Mouse (Mus musculus) brown adipose tissue, adult 24 weeks (tissue): Measurements from ENCODE around the gene Hsd17b13. TPM values are rescaled to one million over a fixed set of nuclear protein-coding genes. Genes with fewer than 3 reads are reported as not detected.

Experiments
- H3K27ac ChIP-seq: fragments of 200-500 bp; replicated peaks from 2 replicates; pipeline ENCODE4 v1.5.1; 2012; ENCODE audit warnings: low read depth, mild to moderate bottlenecking, low read length
- H3K4me1 ChIP-seq: fragments of 200-500 bp; 2 replicates; pipeline ENCODE4 v1.6.1; 2012; ENCODE audit warnings: low read length, mixed read lengths; ENCODE audit not compliant: control insufficient read depth, insufficient read depth, insufficient read length
- H3K4me3 ChIP-seq: fragments of 200-500 bp; 2 replicates; pipeline ENCODE4 v1.5.1; 2012; ENCODE audit warnings: low read depth, mild to moderate bottlenecking, low read length, moderate library complexity; ENCODE audit not compliant: insufficient read depth
- polyA plus RNA-seq: library from polyadenylated mRNA; stranded (reverse); fragments of >200 nt; gene quantifications from 2 replicates; pipeline ENCODE4 v1.2.4, GENCODE M21; 2012; ENCODE audit not compliant: missing spikeins, insufficient read depth, insufficient read length

Hsd17b13 gene
- polyA plus RNA-seq, 1 experiment = 0.91 TPM

DNA sequence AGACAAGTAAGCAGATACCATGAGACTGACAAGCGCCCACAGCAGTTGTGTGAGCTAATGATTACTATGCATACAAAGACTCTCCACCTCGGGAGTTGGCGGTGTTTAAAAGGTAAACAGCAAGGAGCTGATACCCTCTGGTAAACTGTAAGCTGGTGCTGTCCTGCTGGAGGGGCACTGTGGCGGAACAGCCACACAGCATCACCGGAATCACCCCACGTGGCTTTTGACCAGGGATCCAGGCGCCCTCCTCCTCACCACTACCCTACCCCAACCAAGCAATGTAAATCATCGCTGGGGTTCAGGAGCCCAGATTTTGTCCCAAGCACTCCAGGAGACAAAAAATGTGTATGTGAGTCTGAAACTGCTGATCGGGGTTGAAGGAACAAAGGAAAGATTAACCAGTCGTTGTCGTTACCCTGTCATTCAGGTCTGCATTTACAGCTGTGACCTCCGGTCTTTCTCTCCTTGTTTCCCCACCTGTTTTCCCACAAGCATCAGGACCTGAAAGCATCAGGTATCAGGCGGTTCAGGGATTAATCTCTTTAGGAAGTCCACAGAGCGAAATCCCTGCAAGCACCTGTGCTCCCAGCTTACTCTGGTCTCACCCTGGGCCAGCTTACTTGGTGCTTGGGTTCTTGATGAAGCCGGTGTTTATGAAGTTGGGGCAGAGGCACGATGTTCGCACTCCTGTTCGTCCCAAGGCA, 25.5 kb upstream of the Hsd17b13 start:
- H3K4me3 ChIP-seq = no peak overlapping the region
- peaks cover 3% of the 10 kb centered on the region; the same call in 1 of the 2 replicates for H3K4me1 ChIP-seq
- no peak overlapping the region for H3K27ac ChIP-seq

DNA sequence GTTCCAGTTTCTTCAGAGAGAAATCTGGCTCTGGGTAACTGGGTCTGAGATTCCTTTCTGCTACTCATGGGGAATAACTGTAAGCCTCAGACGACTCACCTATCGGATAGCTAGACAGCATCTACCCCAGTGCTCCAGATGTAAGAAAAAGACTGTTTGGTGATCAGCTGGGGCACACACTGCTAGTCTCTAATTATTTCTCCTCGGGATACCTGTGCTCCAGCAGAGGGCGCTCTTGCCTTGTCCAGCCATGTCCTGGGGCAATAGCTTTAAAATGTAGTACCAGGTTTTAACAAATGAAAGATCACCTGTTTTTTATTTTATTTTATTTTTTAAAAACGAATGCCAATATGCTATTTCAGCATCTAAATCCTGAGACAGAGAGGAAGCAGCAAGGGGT, 22.5 kb upstream of the Hsd17b13 start:
- Histone ChIP-seq H3K4me3 (no peak overlapping the region), H3K4me1 (peaks cover 3% of the 10 kb centered on the region; the same call in 1 of the 2 replicates)

DNA sequence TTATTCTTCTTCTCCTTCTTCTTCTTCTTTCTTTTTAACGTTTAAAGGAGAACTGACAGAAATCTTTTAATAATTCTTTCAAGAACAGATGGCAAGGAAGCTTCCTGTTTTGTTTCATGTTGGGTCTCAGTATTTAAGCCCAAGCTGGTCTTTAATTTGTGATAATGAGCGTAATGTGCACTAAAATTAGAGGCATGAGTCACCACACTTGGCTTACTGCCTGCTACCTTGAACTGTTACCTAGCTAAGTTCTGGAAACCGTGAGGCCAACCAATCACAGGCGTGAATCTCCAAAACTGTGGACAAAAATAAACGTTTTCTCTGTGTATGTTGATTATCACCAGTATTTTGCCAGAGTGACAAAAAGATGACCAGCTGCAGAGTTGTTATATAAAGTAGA, 21.5 kb upstream of the Hsd17b13 start:
- H3K4me1 ChIP-seq = peaks cover 3% of the 10 kb centered on the region; the same call in 1 of the 2 replicates
- H3K4me3 ChIP-seq = no peak overlapping the region
- peak overlapping the region; percentile 79 for H3K27ac ChIP-seq

More for the DNA sequence above, 22.5 kb upstream of the Hsd17b13 start:
- H3K27ac ChIP-seq = 0 out of 2 replicates have a peak overlapping the region, but pooled peaks have one; percentile 25

DNA sequence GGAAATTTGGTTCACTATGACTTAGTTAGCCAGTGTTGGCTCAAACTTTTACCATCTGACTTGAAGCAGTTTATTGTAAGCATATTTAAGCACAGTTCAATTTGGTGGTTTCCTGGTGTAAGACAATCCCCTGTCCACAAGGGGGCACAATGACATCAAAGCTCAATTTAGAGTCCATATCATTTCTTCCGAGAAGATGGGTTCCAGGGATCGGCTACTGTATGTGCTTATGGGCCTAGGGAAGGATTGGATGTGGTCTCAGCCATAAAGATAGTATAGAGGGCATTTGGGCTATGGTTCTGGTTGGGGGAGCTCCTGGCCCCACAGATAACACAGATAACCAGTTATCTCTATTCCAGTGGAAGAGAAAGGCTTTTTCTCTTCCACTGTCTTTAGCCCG, 18.0 kb upstream of the Hsd17b13 start:
- Histone ChIP-seq H3K27ac (no peak overlapping the region), H3K4me3 (no peak overlapping the region), H3K4me1 (peaks cover 3% of the 10 kb centered on the region; the same call in 1 of the 2 replicates)

DNA sequence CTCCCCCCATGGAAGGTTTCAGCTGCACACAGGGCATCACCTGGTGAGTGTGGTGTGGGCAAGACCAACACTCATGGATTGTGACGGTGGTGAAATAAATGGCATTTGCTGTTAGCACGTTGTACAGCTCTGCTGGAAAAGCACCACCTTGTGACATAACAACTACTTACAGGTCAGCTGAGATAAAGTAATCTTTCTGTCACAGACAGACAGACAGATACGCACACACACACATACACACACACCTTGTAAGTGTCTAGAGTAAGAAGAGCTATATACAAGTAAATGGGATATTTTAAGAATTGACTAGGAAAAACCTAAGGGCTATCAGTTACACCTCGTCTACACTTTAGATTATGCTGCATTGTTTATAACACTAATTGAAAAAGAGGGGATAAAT, 17.5 kb upstream of the Hsd17b13 start:
- no peak overlapping the region for H3K27ac ChIP-seq
- H3K4me1 ChIP-seq = peaks cover 3% of the 10 kb centered on the region; the same call in 1 of the 2 replicates
- H3K4me3 ChIP-seq = no peak overlapping the region

DNA sequence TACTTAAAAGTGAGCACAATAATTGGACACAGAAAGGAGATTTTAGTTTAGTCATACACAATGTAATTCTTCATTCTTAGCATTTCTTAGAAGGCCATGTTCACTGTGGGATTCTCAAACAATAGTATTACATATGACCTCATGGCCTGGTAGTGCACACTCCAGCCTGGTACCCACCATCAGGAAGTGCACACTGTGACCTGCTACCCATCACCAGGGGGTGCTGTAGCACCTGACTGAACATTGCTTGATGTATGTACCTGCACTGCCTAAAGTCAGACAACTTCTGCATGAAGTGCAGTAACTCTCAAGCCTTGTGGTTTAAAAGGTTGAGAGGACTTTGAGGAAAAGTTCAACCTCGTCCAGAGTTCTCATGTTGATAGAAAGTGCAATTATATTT, 16.4 kb upstream of the Hsd17b13 start:
- Histone ChIP-seq H3K4me3 (no peak overlapping the region), H3K4me1 (peaks cover 3% of the 10 kb centered on the region; the same call in 1 of the 2 replicates), H3K27ac (no peak overlapping the region)

DNA sequence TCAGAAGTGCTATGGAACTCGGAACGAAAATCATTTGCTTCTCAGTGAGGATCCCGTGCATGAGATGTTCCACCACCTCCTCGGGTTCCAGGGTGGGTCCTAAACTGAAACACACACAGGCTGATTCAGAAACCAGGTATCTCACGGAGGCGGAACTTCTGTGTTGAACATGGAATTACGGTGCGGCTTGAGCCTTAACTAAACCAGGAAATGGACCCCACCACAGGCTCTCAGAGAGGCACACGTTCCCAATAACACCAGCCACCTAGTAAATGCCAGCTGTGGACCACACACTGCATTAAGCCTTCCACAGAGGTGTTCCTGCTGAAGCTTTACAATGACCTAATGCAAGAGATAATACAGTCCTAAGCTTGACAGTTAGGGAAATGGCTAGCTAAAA, 15.6 kb upstream of the Hsd17b13 start:
- no peaks in the 10 kb centered on the region for H3K4me1 ChIP-seq
- no peak overlapping the region for H3K27ac ChIP-seq
- H3K4me3 ChIP-seq = no peak overlapping the region

DNA sequence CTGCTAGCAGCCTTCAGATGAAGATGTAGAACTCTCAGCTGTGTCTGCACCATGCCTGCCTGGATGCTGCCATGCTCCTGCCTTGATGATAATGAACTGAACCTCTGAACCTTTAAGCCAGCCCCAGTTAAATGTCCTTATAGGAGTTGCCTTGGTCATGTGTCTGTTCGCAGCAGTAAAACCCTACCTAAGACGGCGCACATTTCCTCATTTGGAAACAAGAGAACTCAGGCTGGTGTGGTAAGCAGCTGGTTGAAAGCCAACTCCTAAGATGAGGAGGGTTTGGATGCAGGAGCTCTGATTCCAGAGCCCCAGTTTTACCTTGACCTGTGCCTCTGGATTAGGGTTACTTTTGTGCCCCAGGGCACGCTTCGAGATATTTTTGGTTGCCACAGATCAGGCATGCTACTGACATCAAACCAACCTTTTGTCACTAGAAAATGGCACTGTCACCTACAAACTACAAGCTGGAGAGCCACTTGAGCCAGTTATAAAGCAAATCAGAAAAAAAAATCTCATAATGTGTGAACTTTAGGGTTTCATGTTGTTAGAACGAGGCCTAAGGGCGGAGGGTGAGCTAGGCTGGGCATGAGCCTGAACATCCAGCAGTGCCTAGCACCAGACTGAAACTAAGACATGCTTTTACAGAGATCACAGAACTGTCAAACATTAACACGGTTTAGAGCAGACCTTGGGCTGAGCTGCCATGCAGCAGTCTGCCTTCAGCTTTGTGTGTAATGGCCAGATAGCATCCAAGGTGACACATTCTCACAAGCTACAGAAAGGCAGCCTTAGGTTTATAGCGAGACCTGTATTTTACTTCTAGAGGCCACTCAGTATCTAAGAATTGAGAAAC, 3.7 kb upstream of the Hsd17b13 start:
- Histone ChIP-seq H3K4me3 (no peak overlapping the region), H3K4me1 (no peaks in the 10 kb centered on the region), H3K27ac (no peak overlapping the region)

DNA sequence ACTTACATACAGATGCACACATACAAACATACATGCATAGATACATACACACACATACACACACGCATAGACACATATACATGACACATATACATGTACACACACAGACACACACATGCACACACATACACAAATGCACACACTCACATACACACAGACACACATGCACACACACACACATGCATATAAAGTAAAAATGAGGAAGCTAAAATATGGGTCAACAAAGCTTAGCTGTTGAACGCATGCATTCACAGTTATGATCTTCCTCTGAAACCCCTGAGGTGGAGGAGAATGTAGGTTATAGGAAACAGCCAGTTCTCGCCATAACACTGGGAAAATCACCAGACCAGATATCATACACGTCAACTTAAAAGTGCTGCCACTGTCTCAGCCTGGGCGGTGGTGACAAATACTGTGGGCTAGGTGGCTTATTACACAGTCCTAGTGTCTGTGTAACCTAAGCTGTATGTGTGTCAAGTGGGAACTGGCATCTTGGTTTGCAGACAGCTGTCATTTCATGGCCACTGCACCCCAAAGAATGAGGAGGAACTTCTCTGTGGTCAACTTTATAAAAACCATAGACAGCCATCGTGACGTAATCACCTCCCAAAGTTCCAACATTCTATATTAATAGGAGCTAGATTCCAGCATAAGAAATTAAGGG, 829 bp upstream of the Hsd17b13 start:
- no peak overlapping the region for H3K4me3 ChIP-seq
- H3K27ac ChIP-seq = no peak overlapping the region
- no peaks in the 10 kb centered on the region for H3K4me1 ChIP-seq

DNA sequence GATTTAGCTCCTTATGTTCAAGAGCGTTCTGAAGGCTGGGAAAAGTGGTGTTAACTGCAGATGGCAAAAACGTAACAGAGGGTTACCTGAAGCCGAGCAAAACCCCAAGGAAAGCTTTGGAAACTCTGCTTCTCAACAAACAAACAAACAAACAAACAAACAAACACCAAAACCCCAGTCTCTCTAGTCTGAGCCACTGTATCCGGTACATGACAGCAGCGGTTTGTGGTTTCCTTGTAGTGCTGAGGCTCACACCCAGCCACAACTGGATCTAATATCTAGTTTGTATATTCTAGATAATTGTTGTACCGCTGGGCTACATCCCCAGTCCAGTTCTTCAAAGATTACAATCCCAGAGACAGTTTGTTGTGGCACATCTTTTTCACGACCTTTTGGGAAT, 1.5 kb downstream of the Hsd17b13 start:
- H3K4me1 ChIP-seq = no peaks in the 10 kb centered on the region
- H3K27ac ChIP-seq = no peak overlapping the region
- H3K4me3 ChIP-seq = no peak overlapping the region

DNA sequence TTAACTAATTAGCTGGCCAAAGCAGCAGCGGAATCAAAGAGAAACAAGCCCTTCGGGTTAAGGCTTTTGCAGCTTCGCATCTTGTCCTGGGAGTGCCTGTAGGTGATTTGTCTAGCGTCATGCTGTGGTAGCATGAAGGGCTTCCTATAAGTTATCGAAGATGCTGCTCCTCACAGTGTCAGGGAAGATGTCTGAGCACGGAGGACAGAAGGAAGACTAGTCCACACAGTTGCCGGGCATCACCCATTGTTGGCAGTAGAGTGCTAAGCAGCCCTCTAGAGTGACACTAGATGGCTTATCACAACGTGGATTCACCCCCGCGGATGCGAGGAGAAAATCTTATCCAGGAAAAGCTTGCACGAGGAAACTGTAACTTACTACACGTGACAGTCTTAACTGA, 4.4 kb downstream of the Hsd17b13 start:
- Histone ChIP-seq H3K4me1 (no peaks in the 10 kb centered on the region), H3K4me3 (peak overlapping the region; percentile 34; the same call in 1 of the 2 replicates), H3K27ac (no peak overlapping the region)

DNA sequence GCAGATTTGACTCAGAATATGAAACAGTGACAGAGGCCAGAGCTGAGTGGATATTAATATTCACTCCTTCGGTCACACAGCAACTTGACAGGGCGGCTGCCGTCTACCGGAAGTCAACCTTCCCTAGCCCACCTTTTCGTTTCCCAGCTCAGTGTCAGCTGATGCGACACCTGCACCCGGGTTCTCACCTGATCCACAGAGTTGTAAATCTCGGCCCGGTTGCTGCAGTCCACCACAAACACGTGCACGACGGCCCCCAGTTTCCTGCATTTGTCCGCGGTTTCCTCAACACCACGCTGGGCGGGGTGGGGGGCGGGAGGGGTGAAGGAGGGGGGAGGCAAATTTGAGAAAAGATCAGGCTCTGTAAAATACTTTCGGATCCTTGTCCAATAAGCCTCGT, 4.8 kb downstream of the Hsd17b13 start:
- Histone ChIP-seq H3K4me3 (peak overlapping the region; percentile 35), H3K4me1 (no peaks in the 10 kb centered on the region), H3K27ac (no peak overlapping the region)

DNA sequence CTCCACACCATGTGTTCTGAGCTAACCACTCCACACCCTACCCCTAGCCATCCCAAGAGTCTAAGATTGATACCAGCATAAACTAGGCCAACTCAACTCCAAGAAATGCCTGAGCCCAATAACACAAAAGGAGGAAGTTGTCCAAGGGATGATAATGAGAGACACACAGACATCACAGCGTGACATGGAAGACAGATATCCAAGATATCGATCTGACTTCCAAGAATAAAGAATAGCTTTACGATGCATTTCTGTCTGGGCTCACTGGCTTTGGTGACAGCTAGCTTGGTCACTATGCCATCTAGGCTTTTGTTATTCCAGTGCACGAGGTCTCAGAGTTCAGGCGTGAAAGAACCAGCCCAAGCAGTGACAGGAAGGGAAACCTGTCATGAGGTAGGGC, 6.2 kb downstream of the Hsd17b13 start:
- no peak overlapping the region for H3K27ac ChIP-seq
- no peaks in the 10 kb centered on the region for H3K4me1 ChIP-seq
- H3K4me3 ChIP-seq = no peak overlapping the region

DNA sequence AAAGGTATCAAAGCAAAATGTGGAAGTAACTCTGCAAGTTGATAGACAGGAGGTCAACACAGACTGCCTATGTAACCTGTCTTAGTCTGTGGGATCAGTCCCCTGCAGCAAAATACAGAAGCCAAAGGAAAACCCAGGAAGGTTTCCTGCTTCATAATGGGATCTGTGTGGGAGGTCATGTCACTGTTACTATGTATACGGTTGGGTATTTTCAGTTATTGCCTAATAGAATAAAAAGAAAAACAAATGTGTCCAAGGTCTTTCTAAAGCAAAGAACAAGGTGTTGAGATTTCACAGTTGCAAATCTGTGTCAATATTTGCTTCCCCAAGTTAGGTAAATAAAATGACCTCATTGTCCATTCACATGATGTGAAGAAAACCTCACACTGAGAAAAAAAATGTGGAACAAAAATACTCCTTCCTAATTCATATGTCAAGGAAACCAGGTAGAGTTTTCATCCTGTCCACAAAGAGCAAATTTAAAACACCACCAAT, 14.2 kb downstream of the Hsd17b13 start:
- Histone ChIP-seq H3K27ac (no peak overlapping the region), H3K4me1 (no peaks in the 10 kb centered on the region), H3K4me3 (no peak overlapping the region)

DNA sequence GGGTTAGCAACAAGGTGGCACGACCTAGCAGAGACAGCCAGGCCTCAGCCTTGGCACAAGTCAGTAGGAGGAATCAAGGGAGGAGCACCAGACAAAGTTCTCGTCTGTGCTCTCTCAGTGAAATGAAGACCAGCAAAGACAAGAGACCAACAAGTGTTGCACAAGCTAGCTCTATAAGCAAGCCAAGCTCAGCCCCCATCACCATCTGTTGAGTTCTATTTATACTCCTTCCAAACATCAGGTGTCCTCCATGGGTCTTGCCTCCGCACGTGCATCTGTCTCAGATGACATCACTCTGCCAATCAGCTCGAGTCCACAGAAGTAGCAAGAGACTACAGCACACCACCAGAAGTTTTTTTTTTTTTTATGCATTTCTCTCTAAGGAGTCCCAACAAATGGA, 22.6 kb downstream of the Hsd17b13 start:
- H3K27ac ChIP-seq = no peak overlapping the region
- H3K4me1 ChIP-seq = no peaks in the 10 kb centered on the region

More for the DNA sequence above, 22.6 kb downstream of the Hsd17b13 start:
- H3K4me3 ChIP-seq = no peak overlapping the region
